Mouse (Mus musculus): ENCODE data around the gene Ksr2.

Ksr2 gene

GRCm38 (mm10) chr5:117488155-117488554 lies 74.4 kb downstream of the Ksr2 start:
- no peak for DNase-seq

DNA sequence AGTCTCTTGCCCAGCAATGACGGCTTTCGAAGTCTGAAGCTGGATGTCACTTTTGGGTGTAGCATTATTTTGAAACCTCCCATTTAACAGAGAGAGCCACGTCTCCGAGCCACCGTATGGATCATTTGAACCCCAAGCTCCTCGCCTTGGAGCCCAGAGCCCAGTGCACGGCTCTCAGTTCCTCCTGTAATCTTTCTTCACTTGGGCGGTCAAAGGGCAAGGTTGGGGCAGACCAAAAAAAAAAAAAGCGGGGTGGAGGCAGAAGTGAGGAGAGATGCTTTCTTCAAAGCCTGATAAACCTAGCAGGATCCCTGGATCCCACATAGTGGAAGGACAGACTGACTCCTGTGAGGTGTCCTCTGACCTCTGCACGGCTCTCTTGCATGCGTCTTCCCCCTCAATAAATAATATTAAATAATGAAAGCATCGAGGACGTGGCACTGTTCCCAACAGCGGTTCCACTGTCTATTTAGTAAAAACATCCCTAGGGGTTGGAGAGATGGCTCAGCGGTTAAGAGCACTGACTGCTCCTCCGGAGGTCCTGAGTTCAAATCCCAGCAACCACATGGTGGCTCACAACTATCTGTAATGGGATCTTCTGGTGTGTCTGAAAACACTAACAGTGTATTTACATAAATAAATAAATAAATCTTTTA lies 75.0 kb downstream of the Ksr2 start:
- DNase-seq: no peak

DNA sequence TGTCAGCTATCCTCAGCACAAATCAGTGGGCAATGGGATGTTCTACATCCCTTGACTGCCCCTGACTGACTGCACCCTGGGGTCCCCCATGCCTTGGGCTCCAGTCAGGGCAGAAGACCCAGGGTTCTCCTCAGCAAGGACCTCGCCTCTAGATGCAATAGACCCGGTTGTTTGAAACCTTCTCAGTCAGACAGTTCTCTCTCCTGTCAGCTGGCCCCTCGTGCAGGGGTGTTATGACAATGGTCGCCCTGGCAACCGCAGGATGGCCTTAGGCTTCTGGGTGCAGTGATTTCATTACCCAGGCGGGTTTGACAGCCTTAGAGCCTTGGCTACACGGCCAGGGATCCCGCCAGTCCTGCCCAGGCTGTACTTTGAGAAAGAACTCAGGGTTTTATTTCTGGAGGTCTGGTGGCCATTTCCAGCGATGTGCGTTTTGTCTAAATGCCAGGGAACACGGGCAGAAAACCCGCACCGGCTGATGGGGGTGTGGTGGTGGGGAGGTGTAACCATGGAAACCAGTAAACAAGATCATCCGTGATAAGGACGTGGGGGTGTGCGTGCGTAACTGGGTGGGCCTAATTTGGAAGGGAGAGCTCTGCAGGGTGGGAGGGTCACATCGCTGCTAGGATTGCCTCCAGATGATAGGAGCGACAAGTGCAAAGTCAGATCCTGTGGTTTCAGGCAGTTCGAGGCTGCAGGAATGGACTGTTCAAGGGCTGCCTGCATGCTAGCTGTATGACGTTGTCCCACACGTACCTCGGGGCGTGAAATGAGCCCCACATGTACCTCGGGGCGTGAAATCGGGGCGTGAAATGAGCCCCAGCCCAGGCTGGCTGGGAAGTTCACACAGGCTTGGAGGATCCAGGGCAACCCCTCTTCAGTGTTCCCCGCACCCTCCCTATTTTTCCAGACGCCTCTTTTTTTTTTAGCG lies 79.4 kb downstream of the Ksr2 start:
- no peak for DNase-seq

GRCm38 (mm10) chr5:117493947-117494346 lies 80.1 kb downstream of the Ksr2 start:
- DNase-seq: peak; percentile 75

DNA sequence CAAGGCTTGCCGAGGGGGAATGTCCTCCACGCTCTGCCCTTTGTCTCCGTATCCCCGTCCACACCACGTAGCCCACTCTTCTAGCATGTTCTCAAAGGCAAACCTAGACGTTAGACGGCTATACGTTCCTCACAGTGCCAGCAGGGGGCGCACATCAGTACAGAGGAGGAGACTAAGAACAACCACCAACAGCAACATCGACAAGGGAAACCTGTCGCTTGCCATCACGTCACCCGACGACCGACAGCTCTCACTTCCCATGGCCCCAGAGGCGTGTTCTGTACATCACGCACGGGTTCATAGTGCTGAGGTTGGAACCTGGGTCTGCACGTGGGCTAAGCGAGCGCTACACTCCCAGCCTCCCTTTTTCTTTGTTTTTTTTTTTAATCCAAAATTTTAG lies 83.3 kb downstream of the Ksr2 start:
- DNase-seq: no peak

DNA sequence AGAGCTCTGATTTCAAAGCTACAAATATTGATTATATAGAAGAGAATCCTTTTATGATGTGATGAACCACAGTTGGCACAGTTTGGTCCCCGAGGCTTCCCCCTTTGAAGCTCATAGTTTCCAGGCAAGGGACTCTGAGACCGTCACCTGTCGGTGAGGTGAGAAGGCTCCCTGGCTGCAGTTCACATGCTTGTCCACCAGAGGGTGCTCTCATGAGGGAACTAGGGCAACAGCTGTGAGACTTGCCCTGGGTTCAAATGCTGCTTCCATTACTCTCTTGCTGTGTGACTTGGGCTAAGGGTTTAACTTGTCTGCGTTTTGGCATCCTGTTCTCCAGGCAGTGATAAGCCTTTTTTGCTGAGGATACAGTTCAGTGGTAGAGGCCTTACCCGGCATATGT lies 88.8 kb downstream of the Ksr2 start:
- peak; percentile 51 for DNase-seq

DNA sequence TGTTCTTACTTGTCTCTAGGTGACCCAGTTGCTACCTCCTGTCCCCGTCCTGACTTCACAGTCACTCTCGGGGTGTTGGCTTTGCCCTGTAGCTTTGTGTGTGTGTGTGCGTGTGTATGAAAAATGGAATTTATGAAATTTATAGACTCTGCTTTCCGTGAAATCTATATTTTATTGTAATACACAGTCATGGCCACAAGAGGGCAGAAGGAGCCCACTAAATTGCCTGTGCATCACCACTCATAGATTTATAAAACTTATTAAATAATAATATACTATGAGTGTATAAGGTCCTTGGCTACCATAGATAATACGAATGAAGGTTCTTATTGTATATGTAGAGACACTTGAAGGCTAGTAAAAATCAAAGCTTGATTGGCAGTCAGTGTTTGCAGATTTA lies 90.6 kb downstream of the Ksr2 start:
- no peak for DNase-seq

DNA sequence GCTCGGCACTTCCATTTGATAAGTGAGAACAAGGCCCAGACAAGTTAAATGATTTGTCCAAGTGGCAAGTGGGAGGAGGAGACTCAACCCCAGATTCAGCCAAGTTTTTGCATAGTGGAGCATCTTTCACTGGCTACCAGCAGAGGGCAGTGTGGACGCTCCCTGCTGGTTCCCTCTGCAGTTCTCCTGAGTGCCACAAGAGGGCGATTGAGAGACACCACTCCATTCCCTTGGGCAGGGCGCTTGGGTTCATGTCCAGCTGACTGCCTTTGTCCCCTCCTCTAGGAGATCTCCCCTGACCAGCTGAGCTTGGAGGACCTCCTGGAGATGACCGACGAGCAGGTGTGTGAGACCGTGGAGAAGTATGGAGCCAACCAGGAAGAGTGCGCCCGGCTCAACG lies 91.4 kb downstream of the Ksr2 start:
- DNase-seq: peak; percentile 84

GRCm38 (mm10) chr5:117505769-117506168 lies 92.0 kb downstream of the Ksr2 start:
- DNase-seq: no peak

GRCm38 (mm10) chr5:117506406-117506805 lies 92.6 kb downstream of the Ksr2 start:
- DNase-seq: peak; percentile 90

- DNase-seq: peak; percentile 59
These were observed 95.9 kb downstream of the Ksr2 start for GRCm38 (mm10) chr5:117509511-117510375.

DNA sequence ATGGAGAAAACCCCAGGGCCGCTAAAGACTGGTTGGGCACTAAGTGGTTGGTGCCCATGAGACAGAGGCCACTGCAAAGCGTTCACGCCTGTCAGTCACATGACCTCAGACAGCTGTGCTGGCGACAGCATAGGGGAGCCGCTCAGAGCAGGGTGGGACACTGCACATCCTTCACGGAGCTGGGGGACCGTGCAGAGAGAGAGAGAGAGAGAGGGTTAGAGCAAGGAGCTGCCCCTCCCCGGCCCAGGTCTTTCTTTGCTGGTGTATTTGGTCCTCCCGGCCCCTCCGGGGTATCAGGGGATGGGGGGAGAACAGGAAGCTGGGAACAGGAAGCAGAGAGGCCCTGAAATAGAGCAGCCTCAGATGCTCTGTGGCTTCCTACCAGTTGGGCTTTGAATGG lies 97.1 kb downstream of the Ksr2 start:
- no peak for DNase-seq

GRCm38 (mm10) chr5:117515396-117515795 lies 101.6 kb downstream of the Ksr2 start:
- no peak for DNase-seq

- DNase-seq: no peak
These were observed 102.1 kb downstream of the Ksr2 start for GRCm38 (mm10) chr5:117515861-117516260.

DNA sequence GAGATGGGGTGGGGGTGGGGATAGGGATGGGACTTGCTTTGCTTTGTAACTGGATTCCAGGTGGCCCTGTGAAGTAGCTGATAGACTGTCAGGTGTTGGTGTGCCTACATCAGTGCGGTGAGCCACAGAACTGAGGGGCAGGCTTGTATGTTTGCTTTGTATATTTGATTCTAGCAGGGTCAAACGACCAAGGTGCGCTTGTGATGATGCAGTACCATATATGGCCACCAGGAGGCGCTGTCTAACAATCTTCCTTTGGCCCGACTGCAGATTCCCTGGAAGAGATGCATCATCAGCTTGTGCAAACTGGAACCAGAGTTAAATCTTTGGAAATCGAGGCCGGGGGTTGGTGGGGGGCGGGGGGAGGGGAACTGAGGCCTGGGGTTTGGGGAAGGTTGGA lies 102.8 kb downstream of the Ksr2 start:
- peak; percentile 75 for DNase-seq

DNA sequence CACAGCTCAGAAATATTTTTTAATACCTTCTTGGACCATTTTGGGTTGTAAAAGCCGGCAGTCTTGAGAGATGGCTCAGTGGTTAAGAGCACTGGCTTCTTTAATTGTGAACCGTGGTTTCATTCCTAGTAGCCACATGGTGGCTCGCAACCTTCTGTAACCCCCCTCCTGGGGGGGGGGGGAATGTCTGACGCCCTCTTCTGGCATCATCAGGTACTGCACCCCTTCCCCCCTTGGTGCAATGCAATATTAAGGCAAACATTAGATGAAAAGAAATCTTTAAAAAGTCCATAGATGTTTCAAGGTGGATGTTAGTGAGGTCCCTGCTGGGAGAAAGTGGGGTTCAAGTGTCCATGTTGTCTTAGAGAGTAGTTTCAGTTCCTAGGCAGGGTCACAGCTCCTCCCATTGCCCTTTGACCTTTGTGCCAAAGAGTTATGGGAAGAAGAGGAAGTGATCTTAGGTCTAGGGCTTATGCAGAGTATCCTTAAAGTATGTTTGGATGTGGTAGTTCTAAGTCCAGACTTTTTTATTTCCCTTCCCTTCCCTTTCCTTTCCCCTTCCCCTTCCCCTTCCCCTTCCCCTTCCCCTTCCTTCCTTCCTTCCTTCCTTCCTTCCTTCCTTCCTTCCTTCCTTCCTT lies 106.2 kb downstream of the Ksr2 start:
- peak; percentile 33 for DNase-seq

DNA sequence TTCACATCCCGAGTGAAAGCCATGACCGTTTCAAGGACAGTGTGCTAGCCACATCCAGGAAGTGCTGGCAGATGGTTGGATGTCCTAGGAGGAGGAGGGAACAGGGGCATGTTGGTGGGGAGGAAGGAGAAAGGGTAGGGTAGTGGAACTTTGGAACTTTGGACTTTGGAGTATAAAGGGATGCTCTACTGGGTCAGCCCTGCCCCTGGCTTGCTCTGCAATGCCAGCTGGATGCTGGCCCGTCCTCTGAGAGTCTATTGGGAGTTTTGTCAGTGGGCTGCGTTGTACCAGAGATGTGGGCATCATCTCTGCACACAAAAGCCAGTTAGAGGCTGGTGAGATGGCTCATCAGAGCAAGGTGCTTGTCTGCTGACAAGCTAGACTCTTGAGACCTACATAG lies 107.4 kb downstream of the Ksr2 start:
- DNase-seq: peak; percentile 86

GRCm38 (mm10) chr5:117521701-117522100 lies 107.9 kb downstream of the Ksr2 start:
- peak; percentile 67 for DNase-seq

- no peak for DNase-seq
These were observed 108.7 kb downstream of the Ksr2 start for GRCm38 (mm10) chr5:117522471-117522870.

- DNase-seq: no peak
These were observed 109.2 kb downstream of the Ksr2 start for GRCm38 (mm10) chr5:117523010-117523409.

GRCm38 (mm10) chr5:117530991-117531390 lies 117.2 kb downstream of the Ksr2 start:
- DNase-seq: no peak

DNA sequence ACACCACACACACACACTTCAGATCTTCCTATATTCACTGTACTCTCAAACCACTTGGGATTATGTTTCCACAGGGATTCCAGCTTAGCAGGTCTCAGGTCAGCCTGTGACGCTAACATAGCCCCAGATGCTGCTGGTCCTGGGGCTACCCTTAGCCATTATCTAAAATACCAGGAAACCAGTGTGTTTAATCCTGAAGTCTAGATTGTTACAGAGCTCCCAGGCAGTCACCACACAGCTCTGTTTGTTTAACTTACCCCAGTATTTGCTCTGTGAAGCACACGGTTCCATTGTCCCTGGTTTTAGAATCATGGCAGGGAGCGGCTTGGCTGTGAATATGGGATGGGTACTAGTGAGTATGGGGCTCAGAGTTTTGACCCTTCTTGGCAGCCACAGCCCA lies 125.4 kb downstream of the Ksr2 start:
- no peak for DNase-seq

DNA sequence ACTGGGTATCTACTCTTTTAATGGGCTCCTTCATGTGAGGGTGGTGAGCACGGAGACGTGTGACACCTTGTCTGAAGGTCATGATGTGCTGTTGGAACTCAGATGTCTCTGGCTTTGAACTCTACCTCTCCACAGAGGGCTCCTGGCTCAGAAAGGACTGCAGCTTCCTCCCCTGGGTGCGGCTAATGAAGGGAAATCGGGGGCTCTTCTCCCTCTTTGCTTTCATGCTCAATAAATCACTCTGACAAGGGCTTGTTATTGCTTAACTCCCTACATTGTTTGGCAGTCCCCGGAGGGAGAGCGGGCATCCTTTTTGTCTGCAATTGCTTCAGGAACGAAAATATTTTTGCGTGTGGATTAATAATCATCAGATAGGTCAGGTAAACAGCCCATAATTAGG lies 127.9 kb downstream of the Ksr2 start:
- no peak for DNase-seq
